Mouse (Mus musculus) layer of hippocampus, postnatal 14 days (tissue): Measurements from ENCODE around the gene Pacrg. TPM values are rescaled to one million over a fixed set of nuclear protein-coding genes. Genes with fewer than 3 reads are reported as not detected.

ENCODE experiments used
- DNase-seq, 2 experiments: peaks; one replicate each; pipeline ENCODE4 v3.0.0; 2021 to 2022; ENCODE audit warnings: low spot score in 2 of 2, mixed read lengths in 1 of 2
- total RNA-seq, 2 experiments: library from RNA; stranded (reverse); gene quantifications; 2 replicates each; pipeline ENCODE4 v1.2.3; 2021

The Pacrg gene
- total RNA-seq, 2 experiments from 2014 or later = 19.4 to 20.8 TPM

DNA sequence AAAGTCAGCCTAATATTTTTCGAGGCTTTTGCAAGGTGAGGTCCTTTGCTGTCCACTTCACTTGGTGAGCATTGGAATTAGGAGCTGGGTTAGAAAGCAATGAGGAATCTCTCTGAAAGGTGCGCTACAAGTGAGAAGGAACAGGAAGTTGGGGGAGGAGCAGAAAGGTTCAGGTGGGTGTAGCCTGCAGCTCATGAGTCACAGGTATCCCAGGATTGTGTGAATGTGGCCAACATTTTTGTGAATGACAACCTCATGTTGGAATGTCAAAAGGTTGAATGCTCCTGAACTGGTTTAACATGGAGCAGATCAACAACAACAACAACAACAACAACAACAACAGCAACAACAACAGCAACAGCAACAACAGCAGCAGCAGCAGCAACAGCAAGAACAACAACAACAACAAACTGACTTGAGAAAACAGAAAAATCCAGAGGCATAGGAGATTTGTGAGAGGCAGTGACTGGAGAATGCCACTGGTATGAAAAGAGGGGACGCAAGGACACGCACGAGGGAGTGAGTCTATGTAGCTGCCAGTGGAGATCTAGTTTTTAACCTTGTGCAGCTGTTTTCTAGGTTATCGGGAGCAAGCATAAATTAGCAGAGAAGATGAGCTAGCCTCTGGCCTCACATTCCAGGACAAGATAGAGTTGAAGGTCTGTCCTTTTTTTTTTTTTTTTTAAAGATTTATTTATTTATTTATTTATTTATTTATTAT is 341.0 kb downstream of the Pacrg start:
- DNase-seq = no peak

DNA sequence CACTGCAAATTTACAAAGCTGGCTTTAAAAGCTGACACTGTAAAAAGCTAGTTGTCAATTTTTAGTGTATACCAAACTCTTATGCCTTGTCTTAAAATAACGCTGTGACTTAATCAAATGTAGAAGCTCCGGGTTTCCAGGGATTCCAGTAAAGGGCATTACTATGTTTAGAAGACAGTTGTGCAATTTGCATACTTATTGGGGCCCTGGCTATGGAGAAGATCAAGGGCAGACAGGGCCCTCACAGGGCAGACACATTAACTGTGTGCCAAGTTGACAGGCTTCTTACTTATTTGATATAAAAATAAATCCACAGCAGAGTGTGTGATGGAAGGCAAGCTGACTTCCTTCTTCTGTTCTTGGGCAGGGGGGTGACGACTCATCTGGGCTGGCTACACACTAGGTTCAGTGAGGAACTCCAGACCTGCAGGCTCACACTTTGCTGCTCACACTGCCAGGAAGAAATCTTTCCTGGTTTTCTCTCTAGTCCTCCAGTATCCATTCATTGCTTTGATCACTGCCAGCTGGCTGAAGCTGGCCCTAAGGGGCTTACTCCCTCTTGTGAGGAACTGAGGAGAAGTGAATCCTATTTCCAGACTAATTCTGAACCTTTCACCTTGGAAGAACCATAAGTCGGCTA is 342.2 kb downstream of the Pacrg start:
- DNase-seq = no peak

DNA sequence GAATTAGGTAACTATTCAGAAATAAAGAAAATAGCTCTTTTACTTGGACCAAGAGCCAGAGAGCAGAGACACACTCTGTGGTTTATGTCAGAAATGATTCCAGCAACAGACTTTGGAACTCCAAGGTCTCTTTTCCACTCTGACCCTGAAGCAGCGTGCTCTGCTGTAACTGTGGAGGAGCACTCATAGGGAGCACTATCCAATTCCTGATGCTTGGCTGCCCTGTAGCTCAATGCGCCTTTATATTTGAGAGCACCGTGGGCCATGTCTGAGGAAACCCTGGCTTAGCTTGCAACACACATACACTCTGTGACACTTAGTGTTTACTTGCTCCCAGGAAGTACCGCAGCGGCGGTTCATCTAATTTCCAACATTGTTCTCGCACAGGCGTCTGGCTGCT is 344.0 kb downstream of the Pacrg start:
- no peak for DNase-seq

DNA sequence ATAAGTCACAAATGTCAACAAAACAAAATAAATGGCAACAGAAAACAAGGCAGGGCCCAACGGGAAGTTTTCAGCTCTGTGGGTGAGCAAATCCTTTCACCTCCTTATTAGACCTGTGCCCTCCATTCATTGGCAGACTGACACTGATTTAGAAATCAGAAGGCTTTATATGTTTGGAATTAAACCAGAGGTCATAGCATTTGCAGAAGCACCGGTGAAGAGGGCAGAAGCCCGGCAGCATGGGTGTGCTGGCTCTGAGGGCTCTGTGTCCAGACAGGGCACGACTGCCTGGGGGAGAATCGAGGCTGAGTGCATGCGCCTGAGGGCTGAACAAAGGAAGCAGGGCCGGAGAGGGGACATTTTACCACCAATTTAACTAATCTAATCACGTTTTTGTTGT is 344.5 kb downstream of the Pacrg start:
- DNase-seq = no peak

DNA sequence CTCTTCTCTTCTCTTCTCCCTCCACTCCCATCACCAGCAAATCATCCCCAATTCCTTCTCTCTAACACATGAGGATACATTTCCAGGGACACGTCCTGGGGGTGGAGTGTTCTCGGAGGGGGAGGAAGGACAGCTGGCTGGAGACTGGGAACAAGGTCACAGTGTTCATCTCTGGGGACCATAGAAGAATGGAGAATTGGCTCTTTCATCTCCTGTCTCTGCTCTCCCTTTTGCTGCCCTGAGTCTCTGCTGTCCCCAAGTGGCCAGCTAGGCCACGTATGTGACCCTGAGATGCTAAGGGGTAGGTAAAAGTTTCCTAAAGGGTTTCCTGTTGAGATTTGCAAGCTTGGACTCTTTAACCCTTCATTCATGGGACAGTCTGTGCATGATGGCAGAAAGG is 347.0 kb downstream of the Pacrg start:
- peak in 1 of 2 experiments; percentile 60 for DNase-seq

DNA sequence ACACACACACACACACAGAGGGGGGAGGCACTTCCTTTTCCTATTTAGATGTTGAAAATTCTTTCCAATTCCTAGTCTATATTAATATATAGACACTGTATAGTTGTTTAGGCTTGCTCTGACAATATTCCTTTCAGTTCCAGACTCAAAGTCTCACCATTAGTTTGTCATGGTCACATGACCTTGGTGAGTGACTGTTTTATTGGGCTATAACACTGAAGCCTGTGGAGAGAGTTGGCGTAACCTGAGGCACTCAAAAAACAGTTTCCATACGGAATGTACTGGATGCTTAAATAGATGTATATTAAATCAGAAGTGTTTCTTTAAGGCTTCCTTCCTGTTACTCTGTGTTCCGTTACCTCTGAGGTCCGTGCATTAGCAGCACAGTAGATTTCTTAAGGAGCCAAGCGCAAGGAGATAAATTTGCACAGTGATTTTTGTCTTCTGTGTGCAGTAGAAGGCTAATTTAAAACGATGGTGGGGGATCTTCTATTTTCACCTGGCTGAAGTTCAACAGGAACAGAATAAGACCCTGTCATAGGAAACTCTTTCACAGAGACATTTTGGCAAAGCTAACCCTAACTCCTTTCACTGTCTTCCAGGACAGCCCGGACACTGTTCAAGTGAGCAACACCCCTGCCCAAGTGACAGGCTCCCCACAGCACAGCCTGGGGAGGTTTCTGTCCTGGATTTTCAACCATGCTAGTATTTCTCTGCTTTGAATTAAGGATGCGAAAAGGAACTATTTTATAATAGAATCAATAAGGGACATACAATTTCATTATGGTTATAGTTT is 349.5 kb downstream of the Pacrg start:
- peak in 1 of 2 experiments; percentile 39 for DNase-seq

DNA sequence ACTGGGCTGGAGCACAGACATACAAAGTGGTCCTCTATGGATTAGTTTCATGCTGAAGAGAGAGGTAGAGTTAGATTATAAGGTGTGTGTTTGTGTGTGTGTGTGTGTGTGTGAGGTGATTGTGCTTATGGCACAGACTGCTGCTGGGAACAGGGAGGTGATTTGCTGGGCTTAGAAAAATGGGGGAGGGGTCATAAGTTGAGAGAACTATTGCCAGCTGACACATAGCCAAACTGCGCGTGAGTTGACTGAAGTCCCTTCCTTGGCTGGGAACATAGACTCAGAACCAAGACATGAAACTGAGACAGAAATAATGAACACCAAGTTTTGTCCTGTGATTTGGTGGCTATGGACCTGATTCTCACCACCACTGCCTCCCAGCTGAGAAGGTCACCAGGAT is 351.2 kb downstream of the Pacrg start:
- DNase-seq = no peak

DNA sequence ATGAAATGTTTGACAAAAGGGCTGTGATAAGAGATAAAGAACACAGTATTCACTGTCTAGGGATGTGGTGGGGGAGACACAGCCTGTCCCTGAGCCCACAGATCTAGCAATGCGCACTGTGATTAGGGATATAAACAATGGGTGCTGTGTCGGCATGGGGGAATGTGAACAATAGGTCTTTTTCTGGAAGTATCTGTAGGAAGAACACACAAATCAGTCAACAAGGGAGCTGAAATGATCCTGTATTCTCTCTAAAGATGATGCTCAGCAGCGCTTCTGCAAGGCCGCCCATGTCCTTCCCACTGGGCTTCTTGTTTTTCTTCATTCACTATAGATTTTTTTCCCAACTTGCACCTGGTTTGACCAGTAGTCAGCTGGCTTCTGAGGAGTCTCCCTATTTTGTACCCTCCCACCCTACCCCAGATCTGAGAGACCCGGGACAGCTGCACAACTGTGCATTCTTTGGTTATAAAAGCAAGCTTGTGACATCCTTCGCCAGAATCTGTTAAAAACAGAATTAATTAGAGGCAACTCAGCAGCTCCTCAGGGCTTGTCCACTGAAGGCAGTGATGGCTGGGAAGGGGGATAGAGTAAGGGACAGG is 356.1 kb downstream of the Pacrg start:
- peak in 1 of 2 experiments; percentile 48 for DNase-seq

DNA sequence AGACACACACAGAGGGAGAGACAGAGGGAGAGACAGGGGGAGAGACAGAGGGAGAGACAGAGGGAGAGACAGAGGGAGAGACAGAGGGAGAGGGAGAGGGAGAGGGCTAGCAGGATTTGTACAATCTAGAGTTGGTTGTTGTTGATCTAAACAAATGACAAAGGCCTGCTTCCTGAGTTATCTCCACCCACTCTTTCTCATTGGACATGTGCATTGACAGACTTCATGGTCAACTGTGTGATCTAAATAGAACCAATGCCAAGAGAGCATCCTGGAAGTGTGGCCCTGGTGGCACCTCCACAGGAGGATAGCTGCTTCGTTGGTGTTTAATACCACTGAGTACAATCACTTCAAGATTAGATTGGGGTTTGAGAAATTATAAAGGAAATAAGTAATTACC is 359.0 kb downstream of the Pacrg start:
- DNase-seq = no peak

DNA sequence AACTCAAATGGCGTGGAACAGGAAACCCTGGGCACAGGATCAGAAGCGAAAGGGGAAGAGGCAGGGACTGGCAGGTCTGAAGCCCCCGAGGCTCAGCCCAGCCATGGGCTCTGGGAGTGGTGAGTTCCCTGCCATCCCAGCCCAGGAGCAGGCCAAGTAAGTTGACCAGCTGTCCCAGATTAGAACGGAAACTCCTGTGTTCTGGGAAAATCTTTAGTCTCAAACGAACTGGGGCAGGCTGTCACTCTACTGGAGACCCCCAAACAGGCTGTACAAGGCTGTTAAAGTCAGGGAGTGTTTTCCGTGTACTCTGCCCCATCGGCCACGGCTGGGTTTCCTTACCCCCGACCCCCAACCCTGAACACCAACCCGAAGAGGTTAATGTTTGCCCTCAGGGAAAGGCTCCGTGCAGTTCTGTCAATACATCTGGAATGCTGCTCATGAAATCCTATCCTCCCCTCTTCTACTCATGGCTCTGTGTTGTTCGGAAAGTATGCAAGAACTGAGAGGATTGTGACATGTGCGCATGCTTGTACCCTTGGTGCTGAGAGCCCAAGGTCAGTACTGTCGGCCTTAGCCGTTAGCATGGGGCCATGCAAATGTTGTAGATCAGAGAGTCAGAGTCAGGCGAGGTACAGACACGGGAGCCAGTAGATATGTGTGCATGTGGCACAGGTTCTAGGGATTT is 360.9 kb downstream of the Pacrg start:
- no peak for DNase-seq

DNA sequence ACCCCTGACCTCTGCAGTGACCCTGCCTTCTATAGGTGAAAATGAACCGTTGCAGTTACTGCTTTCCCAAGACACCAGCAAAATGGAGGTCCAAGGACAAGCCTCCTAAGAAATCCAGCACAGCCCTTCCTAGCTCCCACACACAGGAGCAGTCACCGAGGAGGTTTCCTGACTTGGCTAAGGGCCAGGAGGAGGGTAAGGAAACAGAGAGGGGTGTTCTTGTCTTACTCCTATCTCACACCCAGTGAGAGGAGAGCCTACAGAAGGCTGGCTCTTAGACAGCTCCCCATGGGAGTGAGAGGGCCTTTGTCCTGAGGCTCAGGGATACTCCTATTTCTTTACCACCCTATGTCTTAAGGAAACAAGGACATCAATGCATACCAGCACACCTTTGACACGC is 361.7 kb downstream of the Pacrg start:
- no peak for DNase-seq

DNA sequence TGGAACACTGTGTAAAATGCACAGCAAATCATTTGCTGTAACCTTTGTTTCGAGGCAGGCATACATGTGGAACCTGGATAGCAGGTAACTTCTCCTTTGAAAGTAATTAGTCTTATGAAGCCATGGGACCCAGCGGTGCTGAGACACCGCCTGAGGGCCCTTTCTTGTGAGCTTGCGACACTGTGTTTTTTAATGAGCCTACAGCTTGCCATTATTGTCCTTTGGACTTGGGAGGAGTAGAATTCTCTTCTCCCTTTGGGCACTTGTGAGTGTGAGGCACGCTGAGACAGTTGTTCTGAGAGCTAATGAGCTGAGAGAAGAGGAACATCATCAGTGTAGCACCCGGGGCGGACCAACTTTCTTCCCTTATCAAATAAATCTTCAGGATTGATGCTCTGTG is 363.3 kb downstream of the Pacrg start:
- DNase-seq = no peak

DNA sequence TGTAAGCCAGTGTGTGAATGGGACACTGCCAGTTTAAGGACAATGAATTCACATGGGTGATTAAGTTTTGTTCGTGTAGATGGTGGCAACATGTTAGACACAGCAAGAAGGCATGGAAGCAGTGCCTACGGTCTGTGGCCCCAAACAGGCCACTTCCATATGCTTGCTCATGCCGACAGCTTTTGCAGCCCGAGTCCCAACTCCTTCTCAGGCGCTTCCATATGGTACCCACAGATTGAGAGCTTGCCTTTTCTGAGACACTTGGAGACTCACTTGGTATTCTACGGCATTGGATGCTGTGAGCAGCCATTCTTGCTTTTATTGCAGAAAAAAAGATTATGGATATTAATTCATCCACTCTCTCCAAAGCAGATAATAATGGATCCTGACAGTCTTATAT is 365.1 kb downstream of the Pacrg start:
- peak in 1 of 2 experiments; percentile 40 for DNase-seq

DNA sequence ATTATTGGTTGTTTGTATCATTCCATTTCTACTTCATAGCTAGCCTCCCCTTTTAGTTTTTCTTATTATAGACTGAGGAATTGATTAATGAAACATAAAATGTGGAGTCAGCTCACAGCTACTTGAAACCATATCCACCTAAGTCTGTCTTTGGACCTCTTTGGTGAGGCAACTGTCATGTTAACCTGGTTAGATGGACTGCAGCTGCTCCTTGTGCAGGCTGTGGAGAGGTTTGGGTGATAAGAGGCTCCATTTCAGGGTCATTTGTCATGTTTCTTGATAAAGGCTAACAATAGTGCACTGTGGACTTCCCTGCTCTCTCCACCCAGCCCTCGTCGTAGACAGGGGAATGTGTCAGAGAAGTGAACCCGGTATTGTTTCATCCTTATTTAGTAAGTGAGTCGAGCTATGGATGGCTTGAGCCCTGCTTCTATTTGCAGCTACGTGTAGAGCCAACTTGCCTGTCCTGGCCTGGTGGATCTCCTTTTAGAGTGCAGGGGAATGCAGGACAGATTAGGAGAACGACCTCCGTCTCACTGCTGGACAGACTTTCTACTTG is 366.2 kb downstream of the Pacrg start:
- no peak for DNase-seq

DNA sequence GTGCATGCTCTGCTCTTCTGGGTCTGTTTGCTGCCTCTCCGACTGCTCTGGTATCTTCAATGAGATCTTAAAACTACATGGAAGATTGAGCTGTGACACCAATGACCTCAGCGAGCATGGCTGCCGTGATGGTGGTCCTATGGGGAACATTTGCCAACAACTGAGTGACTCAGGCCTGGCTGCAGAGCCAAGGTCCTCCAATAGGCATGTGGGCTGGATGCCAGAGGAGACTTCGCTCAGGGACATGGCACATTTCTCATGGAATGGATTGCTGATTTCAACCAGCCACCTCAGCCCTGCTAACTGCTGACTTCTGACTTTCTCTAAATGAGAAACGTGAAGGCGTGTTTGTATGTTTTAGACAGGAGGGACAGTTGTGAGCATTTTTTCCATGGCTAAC is 366.9 kb downstream of the Pacrg start:
- no peak for DNase-seq

DNA sequence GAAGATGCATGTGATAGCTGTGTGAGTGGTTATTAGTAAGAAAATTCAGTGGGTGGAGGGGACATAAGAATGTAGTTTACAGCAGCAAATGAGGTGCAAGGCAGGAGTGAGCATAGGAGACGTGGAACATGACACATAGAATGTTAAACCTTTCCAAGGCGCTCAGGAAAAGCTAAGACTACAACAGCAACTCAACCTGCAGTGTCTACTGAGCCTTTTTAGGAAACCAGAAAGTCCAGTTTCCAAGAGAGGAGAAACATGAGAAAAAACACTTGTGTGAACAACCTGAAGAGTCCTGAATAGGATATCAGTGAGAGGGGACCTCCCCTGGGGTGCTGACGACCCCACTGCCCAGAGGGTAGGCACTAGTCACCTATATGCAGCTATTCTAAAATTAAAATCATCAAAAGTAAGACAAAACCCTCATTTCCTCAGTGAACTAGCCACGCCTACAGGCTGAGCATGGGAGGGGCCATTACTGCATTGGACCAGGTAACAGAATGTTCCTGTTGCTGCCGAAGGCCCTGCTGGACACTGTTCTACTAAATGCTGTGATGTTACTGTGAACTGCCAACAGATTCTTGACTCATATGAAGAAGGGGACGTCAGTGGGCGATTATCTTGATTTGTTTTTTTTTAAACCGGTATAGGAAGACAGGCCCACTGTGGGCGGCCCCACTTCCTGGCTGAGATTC is 370.1 kb downstream of the Pacrg start:
- DNase-seq = no peak

DNA sequence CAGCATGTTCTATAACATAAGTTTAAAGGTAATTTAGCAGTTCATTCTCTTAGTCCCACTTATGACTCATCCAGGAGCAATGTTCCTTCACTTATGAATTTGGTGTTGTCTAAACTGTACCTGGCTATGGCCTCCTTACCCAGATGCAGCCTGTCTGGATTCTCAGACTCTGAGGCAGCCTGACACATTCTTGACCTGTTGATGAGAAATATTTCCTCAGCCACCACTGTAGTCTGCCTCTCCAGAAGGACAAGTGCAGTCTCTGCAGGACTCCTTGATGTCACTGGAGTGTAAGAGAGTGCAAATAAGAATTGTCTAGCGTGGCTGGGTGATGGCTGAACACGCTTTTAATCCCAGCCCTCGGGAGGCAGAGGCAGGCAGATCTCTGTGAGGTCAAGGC is 373.0 kb downstream of the Pacrg start:
- no peak for DNase-seq

DNA sequence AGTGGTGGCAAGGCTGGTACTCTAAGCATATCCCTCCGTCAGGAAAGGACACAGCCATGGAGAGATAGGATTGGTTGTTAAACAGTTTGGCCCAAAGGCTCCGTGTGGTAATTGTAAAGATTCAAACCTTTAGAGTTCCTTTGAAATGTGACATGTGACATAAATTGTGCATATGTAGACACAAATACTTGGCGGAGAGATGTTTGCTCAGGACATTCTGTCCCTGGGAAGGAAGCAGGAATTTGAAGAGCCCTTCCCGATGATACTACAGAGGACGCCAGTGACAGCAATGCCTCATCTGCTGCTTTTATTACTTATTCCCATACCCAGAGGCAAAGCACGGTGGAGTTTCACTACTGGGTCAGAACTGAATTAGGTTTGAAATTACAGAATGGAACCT is 374.6 kb downstream of the Pacrg start:
- DNase-seq = no peak

DNA sequence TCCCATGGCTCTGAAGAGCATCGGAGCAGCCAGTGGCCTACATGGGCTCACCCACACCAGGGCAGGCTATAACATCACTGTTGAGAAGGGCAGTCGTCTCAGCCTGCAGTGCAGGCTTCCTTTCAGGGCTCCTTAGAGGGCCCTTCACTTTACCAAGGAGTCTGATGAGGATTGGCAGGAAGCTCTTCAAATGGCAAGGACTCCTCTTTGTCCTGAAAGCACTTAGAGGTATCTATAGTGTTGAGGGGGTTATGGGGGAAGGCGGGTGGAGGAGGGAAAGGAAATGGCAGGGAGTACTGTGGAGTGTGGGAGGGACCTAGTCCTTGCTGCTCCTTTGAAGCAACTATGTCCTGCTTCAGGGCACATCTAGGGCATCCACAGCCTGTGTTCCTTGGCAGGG is 375.4 kb downstream of the Pacrg start:
- no peak for DNase-seq

DNA sequence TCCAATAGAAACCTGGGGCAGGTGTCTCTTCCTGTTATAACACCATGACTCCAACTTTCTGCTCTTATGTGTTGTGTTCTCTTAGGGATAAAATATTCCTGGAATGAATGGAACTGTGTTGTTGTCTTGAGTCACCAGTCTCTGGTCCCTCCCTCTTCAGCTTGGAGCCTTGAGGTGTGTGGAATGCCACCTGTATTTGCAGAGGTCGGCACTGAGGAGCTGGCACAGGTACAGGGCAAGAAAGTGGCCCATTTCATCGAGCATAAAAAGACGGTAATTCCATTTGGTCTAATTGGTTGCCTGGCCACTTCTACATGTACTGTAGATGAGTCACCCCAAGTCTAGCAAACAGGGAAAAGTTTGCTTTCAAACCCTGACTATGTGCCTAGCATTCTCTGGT is 376.5 kb downstream of the Pacrg start:
- DNase-seq = no peak
